Mouse (Mus musculus) c-Kit-positive CD71-negative TER-119-negative erythroid progenitor cells, embryonic 14.5 days (primary cell): ENCODE measurements around the gene Hfe.
"Not testable (repeated sequence)": the region's sequence is repeated elsewhere in the genome, so short reads cannot be mapped to it uniquely, and the experiment has no call there.

ENCODE experiments used
- DNase-seq: peaks from one replicate; pipeline ENCODE4 v3.0.0-alpha.2; 2013; ENCODE audit warnings: low read depth

The Hfe gene

DNA sequence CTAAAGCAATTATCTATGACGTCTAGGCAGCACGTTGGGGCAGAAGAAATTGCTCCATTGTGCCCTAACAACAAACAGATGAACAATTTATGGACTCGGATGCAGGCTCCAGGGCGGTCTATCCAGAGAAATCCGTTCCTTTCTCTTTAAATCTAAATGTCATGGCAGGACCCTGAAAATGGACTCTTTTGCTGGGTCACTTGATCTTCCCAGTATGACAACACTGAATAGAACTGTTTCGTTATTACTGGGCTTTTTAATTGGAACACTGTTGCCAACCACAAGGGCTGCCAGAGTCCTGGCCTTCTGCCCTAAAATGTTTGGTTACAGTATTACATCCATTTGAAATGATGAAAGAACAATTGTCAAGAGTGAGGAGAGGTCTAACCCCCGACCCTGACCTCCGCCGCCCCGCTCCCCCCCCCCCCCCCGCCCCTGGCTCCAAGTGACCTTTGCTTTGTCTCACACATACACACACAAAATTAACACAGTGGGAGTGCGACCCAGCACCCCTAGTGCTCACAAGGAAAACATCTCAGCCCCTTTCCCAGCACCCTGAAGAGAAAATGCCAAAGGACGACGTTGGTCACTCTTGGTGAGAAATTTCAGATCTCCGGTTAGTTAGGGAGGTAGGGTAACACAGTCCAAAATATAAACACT is 810 bp downstream of the Hfe start:
- DNase-seq, result no peak

DNA sequence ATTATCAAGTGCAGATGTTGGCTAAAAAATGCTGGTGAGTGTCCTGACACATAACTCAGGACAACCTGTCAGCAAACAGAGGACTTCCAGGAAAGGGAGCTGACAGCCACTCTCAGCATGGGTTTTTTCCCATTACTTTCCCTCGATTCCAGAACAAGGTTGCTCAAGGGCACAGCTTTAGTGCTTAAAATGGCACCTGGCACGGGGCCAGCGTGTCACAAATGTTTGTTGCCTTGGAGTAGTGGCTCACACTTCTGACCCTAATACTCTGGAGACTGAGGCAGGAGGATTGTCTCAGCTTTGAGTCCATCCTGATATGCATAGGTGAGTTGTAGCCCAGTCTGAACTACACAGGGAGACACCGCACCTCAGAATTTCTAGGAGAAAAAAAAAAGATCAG is 2.0 kb downstream of the Hfe start:
- no peak for DNase-seq

DNA sequence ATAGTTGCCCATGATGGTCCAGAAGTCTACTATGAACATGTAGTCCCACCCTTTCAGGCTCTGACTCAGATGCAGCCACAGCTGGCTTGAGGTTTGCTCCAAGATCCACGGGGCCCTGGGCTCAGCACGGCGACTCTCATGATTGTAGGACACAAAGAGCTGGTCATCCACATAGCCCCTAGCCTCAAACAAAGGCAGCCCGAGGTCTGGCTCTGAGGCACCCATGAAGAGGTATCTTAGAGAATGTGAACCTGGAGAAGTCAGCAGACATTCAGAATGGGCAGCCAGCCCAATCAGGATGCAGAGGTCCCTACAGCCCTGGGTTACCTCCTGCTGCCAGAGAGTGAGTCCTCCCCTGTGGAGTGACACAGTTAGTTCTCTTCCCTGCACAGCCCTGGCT is 2.6 kb downstream of the Hfe start:
- DNase-seq, result no peak

DNA sequence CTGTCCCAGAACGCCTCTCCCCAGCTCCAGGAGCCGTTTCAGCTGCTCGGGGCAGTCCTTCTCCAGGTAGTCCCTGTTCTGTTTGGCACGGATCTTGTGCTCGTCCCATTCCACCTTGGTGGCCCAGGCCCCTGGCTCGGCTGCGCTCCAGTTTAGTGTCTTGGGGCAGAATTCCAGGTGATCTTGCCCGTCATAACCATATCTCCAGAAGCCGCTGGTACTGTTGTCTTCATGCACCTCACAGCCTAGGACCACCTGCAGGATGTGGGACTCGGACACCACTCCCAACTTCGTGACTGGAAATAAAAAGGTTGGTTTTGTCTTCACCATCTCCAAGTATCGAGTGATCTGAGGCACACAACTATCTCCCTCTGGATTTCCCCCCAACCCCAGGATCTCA is 3.9 kb downstream of the Hfe start:
- no peak for DNase-seq

DNA sequence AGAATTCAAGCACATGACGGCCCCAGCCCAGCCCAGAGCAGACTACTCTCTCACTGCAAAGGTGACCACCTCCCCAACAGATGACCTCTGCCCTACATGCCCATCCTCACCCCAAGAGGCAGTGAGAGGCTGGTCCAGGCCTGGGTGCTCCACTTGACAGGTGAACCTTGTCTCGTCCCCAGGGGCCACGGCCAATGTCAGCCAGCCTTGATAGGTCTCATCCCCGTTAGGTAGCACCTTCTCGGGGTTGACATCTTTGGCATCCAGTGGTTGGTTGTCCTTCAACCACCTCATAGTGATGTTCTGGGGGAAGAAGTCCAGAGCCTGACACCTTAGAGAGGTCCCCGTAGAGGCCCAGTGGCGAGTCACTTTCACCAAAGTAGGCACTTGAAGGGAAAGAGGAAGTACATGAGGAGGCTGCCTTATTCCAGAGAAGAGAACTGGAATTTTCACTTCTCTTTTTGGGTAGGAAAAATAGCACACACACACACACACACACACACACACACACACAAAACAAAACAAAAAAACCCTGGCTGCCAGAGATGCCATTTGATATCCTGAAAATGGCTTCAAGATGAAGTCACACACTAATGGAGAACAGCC is 4.8 kb downstream of the Hfe start:
- no peak for DNase-seq

DNA sequence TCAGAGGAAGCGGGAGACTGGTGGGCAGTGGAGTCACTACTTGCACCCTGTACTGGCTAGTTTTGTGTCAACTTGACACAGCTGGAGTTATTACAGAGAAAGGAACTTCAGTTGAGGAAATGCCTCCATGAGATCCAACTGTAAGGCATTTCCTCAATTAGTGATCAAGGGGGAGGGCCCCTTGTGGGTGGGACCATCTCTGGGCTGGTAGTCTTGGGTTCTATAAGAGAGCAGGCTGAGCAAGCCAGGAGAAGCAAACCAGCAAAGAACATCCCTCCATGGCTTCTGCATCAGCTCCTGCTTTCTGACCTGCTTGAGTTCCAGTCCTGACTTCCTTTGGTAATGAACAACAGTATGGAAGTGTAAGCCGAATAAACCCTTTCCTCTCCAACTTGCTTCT is 7.9 kb downstream of the Hfe start:
- not testable (repeated sequence) for DNase-seq

DNA sequence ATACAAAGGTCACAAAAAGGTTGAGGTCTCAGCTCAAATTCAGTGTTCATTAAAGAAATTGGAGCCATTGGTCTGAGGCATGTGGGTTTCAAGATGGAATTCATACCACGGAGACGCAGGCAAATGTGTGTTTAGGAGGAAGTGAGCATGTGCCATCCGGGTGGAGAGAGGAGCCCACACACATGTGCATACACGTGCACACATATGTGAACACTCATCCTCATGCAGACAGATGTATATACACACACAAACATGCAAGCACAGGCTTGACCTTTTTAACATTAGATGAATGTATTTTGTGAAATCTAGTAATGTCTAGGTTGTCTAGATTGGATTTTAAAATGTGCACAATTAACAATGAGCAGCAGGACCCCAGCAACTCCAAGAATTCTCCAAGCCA is 8.4 kb downstream of the Hfe start:
- DNase-seq, result no peak

DNA sequence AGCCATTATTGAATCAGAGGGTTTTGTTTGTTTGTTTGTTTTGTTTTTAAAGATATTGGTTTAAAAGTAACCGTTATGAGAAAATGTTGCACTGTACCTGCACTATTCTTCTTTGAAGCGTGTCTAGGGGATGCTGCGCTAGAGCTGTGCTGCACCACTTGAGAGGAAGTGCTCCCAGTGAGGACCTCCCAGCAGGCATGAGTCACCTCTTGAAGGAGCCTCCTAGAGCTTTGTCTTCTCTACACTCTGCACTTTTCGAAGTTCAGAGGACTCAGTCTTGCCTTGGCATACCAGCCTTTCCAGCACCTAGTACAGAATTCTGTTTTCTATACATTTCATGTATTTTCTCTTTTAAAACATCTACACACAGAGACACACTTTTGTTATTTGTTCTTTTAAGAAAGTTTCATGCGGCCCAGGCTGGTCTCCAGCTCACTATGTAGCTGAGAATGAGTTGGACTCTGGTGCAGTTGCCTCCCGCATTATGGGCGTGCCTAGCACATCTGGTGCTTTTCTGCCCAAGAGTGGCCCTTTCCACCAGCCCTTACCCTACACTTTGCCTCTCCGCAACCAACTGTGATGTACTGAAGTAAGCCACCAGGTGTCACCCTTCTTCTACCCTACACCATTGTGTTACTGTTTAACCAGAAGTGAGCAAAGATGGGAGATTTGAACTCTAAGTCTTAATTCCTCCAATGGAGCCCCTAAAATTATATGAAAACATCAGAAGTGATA is 9.7 kb downstream of the Hfe start:
- DNase-seq, result no peak

DNA sequence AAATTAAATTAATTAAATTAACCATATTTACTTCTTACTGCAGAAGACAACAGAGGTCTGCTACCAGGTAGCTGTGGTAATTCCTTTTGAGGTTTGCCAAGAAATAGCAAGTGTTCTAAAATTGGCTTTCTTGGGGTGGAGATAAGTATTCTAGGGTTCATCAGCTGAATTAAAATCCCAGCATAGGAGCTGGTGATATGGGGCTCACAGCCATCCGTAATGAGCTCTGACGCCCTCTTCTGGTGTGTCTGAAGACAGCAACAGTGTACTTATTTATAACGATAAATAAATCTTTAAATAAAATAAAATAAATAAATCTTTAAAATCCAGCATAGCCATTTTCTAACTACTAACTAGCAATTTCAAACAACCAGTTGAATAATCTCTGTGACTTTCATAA is 10.9 kb downstream of the Hfe start:
- DNase-seq, result no peak

DNA sequence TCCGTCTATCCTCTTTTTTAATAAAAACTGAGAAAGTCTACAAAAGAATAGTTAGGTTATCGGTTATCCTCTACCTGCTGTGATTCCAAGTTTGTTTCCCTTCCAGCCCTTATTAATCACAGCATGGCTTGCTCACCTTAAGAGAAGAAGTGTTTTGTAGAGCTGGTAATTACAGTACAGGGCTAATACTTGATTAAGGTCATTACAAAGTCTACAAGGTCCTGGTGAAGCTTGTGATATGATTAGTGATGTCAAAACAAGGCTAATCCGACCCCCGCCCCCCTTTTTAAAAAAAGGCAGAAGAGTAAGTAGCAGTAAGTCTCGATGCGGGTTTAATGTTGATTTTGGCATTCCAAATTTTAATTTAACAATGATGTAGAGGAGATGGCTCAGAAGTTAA is 11.7 kb downstream of the Hfe start:
- DNase-seq, result no peak

DNA sequence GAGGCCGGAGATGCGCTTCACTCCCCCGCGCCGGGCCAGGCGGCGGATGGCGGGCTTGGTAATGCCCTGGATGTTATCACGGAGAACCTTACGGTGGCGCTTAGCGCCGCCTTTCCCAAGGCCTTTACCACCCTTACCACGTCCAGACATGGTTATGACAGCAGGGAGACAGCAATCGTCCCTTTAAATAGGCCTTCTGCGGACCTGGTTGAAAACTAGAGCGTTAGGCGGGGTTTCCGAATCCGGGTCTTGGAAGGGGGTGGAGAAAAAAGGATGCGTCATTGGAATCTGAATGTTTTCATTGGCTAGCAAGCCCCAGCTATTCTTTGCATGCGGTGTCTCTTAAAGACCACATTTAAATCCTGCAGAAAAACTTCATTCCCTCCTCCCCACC is 12.4 kb downstream of the Hfe start, which contains the start of gene Hist1h4c:
Gene Hist1h4c (minus strand): TSS at position 155 of the 394 bp plus-strand sequence.
- DNase-seq, result peak; percentile 99

DNA sequence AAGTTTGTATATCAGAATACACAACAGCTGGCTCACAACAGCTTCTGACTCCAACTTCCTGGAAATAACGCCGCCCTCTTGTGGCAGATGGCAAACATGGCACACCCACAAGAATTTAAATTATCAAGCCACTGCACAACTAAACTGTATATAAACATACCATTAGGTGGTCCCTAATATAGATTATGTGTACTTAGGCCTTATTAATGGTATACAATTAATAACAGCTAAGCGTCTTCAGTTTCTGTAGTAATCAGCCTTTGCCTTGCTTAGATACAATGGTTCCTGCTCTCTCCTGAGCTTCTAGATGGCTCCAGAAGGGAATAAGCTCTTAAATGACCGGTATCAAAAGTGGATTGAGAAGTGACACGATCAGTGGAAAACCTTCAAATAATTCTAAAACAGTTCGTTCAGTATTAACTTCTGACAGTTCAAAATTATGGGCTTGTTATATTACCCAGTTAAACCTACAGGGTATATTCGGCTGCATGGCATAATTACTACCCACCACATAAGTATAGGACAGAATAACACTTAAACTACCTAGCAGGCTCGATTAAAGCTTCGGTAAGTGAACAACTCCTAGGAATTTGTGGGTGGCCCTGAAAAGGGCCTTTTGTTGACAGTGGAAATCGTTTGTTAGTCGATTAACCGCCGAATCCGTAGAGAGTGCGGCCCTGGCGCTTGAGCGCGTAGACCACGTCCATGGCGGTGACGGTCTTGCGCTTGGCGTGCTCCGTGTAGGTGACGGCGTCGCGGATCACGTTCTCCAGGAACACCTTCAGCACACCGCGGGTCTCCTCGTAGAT is 13.0 kb downstream of the Hfe start:
- DNase-seq, result no peak

DNA sequence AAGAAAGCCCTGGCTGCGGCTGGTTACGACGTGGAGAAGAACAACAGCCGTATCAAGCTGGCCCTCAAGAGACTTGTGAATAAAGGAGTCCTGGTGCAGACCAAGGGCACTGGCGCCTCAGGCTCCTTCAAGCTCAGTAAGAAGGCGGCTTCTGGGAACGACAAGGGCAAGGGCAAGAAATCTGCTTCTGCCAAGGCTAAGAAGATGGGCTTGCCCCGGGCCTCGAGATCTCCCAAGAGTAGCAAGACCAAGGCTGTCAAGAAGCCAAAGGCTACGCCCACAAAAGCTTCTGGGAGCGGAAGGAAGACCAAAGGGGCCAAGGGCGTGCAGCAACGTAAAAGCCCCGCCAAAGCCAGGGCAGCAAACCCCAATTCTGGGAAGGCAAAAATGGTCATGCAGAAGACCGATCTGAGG is 14.6 kb downstream of the Hfe start:
- no peak for DNase-seq

DNA sequence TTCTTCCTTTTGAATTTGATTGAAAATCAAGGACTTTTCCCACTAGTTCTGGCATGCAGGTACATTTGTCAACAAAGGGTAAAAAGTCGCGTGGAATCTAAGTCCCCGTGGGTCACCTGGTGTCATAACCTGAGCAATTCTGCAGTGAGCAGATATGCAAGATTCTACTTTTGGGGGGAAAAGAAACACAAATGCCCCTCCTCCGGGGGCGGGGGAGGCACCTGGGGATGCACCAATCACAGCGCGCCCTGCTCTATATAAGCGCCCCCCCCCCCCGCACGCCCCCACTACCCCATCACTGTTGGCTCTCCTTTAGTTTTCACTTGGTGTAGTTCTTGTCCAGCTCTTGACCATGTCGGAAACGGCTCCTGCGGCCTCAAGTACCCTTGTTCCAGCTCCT is 15.1 kb downstream of the Hfe start, which contains the start of gene Hist1h1t:
Gene Hist1h1t (plus strand): TSS at position 301 of the 400 bp plus-strand sequence.
- no peak for DNase-seq

DNA sequence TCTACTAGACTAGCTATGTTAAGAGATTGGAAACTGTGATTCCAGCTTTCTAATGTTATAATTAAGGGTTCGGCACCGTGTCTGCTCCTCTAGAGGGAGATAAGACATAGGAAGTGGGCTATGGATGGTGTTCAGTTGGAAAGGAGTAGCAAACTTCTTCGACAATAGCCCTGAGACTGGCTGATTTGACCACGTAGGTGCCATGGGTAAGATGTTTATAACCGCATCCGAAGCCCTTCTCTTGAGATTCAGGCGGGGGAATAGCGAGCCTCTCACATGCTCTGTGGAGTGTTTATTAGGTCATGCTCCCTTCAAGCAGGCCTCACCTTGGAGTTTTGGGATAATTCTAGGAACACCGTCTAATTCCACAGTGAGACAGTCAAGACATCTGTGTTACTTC is 15.7 kb downstream of the Hfe start:
- no peak for DNase-seq

DNA sequence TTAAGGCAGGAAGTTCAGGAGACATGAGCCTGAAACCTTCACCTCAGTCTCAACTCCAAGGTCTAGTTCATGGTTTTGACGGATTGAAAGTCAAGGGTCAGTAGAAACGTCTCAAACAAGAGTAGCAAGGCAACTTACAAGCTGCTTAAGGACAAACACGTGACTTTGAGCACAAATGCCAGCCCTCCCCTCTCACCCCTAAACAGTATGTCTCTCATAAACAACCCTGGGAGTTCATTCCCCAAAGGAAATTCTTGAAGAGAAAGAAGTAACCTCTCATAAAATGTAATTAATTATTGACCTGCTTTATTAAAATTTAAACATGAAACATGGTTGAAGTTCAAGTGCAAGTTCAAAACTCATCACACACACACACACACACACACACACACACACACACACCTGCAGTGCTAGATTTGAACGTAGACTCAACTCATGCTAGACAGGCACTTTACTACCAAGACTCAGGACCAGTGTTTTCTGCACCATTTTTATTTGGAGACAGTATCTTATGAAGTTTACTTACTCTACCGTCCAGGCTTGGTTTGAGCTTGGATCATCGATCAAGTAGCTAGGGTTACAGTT is 16.7 kb downstream of the Hfe start:
- no peak for DNase-seq

DNA sequence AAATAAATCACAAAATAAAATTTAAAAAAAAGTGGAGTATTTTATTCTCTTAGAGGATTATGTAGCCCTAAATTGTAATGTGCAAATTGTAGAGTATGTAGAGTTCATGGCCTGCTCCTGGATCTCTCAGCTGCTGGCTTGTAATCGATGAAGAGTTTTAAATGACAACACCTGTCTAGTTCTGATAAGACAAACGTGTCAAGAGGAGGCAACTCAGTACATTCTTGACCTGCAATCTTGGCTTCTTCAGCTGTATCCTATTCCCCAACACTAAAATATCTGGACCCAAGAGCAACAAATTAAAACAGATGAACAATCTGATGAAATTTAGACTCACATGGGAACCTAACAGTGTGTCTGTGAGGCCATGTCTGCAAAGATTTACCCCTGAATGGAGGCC is 21.2 kb downstream of the Hfe start:
- no peak for DNase-seq

DNA sequence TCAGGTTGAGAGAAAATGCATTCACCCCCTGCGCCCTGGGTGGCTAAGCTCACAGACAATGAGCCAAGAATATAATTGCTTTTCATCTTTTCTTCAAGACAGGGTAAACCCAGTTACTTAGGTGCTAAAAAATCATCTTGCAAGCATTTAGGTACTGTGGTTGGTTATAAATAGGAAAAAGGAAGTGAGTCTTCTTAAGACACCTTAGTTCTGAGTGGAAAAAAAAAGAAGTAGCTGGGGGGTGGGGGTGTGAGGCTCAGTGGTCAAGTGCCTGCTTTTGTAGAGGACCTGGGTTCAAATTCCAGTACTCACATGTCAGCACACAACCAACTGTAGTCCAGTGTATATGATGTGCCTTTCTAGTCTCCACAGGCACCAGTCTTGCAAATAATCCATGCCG is 21.7 kb downstream of the Hfe start:
- DNase-seq, result no peak

DNA sequence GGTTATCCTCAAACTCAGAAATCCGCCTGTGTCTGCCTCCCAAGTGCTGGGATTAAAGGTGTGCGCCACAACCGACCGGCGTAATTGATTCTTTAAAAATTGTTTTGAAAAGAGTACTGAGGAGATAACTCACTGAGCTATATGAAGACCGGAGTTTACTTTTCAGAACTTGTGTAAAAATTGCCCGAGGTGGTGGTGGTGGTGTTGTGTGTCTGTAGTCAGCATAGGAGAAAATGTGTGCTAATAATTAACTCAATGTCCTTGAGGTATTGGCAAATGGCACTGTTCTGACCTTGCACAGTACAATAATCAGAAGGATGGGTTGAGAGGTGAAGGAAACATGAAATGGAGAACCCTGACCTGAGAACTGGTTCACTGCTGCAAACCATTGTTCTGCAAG is 22.7 kb downstream of the Hfe start:
- DNase-seq, result no peak

DNA sequence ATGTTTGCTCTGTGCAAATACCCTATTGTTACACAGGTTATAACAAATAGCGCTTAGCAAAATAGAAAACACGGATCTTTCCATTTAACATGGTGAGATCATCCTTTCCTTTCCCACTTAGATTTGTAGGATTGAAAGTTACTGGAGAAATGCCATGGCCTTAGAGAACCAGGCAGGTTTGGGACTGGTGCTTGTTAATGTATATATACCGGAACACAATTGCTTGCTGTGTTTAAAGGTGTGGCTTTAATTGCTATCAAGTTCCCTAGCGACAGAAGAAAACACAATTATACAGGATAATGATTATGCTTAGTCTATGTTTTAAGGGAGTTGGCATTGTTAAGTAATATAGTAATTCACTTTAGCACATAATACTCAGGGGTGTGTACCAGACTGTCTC is 23.5 kb downstream of the Hfe start:
- no peak for DNase-seq

DNA sequence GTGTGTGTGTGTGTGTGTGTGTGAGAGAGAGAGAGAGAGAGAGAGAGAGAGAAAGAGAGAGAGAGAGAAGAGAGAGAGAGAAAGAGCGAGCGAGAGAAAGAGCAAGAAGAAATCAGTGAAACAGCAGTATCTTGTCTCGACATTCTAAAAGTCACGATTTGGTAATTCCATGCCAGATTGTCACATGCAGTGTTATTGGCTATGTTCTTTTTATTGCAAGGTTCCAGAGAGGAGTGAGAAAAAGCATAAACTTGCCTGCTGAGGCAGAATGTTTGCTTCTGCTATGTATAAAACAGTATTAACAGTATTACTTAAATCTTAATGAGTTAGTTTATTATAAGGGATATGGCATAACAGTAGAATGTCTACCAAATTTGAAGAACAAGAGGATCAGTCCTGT is 24.7 kb downstream of the Hfe start:
- DNase-seq, result no peak
